Mouse (Mus musculus) layer of hippocampus, postnatal 10 days (tissue): ENCODE results near the gene Cyp2c39. TPM values are rescaled to one million over a fixed set of nuclear protein-coding genes. Genes with fewer than 3 reads are reported as not detected.
"Not testable (repeated sequence)": the region's sequence is repeated elsewhere in the genome, so short reads cannot be mapped to it uniquely, and the experiment has no call there.

ENCODE experiments used
- DNase-seq, 2 experiments: peaks; one replicate each; pipeline ENCODE4 v3.0.0; 2021; ENCODE audit warnings: low spot score in 2 of 2
- long read RNA-seq: library from polyadenylated mRNA; stranded (forward); transcript quantifications from one replicate; pipeline ENCODE4 v2.0.0, GENCODE M21; 2023
- total RNA-seq, 2 experiments: library from RNA; stranded (reverse); gene quantifications; 2 replicates each; pipeline ENCODE4 v1.2.3; 2021

Cyp2c39 gene
- total RNA-seq = not detected
- long read RNA-seq = 0 reads

DNA sequence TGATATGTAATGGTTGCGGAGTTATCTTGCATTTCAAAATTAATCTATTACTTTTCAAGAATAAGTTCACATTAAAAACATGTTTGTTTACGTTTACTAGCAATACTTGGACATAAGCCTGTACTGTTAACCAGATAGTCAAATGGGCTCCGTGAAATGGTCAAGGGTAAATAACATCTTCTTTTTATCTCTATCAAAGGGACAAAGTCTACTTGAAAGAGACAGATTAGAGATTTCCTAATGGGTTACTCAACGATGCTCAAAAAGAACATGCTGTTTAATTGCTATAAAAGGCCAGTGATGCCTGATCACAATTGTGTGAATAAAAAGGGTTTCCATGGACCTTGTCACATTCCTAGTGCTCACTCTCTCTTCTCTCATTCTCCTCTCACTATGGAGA lies at the start of gene Cyp2c39:
Gene Cyp2c39 (plus strand): TSS at position 329 of the 400 bp plus-strand sequence.
- no peak for DNase-seq

DNA sequence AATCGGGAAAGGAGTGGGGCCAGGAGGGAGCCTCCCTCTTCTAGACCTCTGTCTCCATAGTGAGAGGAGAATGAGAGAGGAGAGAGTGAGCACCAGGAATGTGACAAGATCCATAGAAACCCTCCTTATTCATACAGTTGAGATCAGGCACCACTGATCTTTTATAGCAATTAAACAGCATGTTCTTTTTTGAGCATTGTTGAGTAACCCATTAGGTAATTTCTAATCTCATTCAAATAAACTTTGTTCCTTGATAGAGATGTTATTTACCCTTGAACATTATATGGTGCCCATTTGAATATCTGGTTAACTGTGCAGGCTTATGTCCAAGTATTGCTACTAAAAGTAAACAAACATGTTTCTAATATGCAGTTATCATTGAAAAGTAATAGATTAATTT lies 47.7 kb upstream of the Cyp2c39 start, which contains the start of gene Cyp2c38:
Gene Cyp2c38 (minus strand): TSS at position 135 of the 400 bp plus-strand sequence.
- no peak for DNase-seq

DNA sequence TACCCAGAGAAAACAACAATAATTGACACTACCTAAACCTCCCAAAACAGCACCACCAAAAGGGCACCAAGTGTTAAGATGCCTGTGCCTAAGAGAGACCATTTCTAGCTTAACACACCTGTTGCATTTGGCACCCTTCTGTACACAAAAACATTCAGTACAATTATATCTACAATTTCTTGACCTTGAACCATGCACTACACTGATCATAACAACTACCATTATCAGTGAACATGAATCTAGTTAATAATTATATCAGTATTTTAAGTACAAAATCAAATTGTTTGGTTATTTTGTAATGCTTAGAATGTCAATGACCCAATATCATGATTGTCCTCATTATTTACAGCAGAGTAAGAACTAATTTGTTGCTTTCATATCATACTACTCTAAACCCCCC lies 46.7 kb upstream of the Cyp2c39 start:
- no peak for DNase-seq

DNA sequence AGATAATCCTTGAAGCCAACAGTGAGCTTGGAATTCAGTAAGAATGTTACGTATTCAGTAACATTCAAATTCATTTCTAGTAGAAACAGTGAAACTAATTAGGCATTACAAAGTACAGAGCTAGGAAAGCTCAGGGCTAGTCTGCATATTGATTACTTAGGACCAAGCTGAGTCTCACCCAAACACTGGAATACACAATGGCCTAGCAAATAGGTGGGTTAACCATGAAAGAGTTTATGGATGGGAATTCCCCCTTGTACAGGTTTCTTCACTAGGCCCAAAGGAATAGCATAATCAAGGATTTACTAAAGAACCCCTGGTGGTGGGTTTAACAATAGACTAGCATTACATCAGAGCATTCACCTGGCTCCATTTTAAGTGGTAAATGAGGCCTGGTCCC lies 26.7 kb upstream of the Cyp2c39 start:
- DNase-seq = not testable (repeated sequence)

DNA sequence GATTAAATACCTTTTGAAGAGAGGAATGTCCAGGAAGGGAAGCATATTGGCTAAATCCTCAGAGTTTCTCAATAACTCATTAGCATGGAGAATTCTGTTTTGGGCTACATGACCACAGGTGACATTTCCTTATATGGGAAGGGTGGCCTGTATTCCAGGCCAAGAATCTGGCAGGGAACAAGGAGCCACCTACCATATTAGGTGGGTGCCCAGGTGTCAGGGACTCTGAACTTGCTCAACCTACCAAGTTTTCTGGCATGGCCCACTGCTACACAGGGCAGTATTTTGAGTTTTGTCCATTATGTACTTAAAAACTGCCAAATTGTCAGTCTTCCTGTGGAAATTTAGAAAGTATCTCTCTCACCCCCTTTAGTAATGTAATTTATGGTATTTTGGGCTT lies 4.3 kb upstream of the Cyp2c39 start:
- no peak for DNase-seq

DNA sequence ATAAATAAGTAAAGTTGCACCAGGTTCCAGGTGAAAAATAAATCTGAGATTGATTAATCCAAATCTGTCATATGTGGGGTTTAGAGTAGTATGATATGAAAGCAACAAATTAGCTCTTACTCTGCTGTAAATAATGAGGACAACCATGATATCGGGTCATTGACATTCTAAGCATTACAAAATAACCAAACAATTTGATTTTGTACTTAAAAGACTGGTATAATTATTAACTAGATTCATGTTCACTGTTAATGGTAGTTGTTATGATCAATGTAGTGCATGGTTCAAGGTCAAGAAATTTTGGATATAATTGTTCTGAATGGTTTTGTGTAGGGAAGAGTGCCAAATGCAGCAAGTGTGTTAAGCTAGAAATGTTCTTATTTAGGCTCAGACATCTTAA lies 1.1 kb upstream of the Cyp2c39 start:
- DNase-seq = no peak

Other genes starting within 250 kb of the Cyp2c39 start
- gene Cyp2c29, start 241.5 kb upstream of the Cyp2c39 start, total RNA-seq = not detected
- not detected for gene Cyp2c38, start 47.8 kb upstream of the Cyp2c39 start, total RNA-seq
- gene Cyp2c67, start 138.2 kb downstream of the Cyp2c39 start, total RNA-seq = not detected
- gene Cyp2c68, start 230.2 kb downstream of the Cyp2c39 start, total RNA-seq = not detected